Mouse (Mus musculus): ENCODE measurements around the gene Vamp1. TPM values are rescaled to one million over a fixed set of nuclear protein-coding genes. Genes with fewer than 3 reads are reported as not detected.
A peak's percentile ranks its signal among the peaks of the same experiment; 100 is the strongest.
"Not testable (repeated sequence)": the region's sequence is repeated elsewhere in the genome, so short reads cannot be mapped to it uniquely, and the experiment has no call there.

Gene Vamp1
- polyA plus RNA-seq, 1 experiment from 2014 or later, result 6.1 TPM

DNA sequence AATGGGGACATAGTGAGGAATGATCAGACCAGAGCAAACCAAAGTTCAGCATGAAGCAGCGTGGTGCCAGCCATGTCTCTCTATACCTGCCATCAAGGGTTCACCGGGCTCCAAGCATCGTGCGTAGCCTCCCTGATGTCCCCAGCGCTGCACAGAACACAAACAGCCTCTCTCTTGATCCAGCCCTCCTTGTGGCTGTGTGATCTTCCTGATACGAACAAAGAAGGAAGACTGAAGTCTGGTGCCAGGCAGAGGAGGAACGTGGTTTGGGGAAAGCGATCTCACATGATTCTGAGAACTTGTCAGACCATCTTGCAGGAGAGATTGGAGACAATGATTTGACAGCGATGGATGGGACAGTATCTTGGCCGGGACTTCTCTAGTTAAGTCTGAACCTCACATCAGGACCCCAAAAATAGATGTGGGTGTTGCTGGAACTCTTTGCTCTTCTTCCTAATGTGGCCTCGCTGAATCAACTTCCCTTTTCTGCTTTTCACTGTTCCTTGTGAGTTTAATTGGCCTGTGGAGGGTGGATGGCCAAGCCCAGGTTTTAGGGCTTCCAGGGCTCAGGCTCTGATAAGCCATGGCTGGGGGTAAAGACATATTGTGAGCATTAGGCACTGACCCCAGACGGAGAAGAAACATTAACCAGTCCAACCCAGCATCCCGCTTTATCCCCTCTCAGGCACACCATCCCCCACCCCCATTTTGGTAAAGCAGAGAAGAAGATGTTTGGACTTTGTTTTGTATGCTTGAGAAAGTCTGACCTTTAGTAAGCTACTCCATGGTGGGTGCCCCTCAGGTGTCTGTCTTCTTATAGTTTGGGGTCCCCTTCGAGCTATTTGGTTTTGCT lies 38.7 kb downstream of the Vamp1 start:
- WGBS, result 80% methylated on average over 14 of the region's 14 CpGs

GRCm38 (mm10) chr6:125255516-125256044 lies 40.2 kb downstream of the Vamp1 start:
- 80% methylated on average over 7 of the region's 7 CpGs for WGBS
- no peak for ATAC-seq (ENCODE audit: low FRiP score, low read depth)

More for the DNA sequence above, 38.7 kb downstream of the Vamp1 start:
- peaks cover 29% of the 10 kb centered on the region for H3K4me1 ChIP-seq
- no peaks in the 10 kb centered on the region for H3K9me3 ChIP-seq
- H3K9ac ChIP-seq, result no peak overlapping the region
- H3K36me3 ChIP-seq, result no peaks in the 10 kb centered on the region
- no peak overlapping the region for H3K4me2 ChIP-seq (replicated peaks)
- ATAC-seq (ENCODE audit: low FRiP score, low read depth), result no peak
- no peak overlapping the region for H3K4me3 ChIP-seq
- no peaks in the 10 kb centered on the region for H3K27me3 ChIP-seq
- H3K27ac ChIP-seq, result no peak overlapping the region

GRCm38 (mm10) chr6:125256222-125256966 lies 41.0 kb downstream of the Vamp1 start:
- no peak overlapping the region; the same call in 1 of the 2 replicates for H3K9ac ChIP-seq
- no peak overlapping the region for H3K4me3 ChIP-seq
- WGBS, result 78% methylated on average over 8 of the region's 8 CpGs
- H3K4me2 ChIP-seq (replicated peaks), result no peak overlapping the region
- no peaks in the 10 kb centered on the region for H3K36me3 ChIP-seq
- peaks cover 29% of the 10 kb centered on the region for H3K4me1 ChIP-seq
- no peaks in the 10 kb centered on the region for H3K9me3 ChIP-seq
- no peaks in the 10 kb centered on the region for H3K27me3 ChIP-seq
- 0 out of 2 replicates have a peak, but pooled peaks have one; percentile 15 for ATAC-seq (ENCODE audit: low FRiP score, low read depth)
- H3K27ac ChIP-seq, result peak overlapping the region; percentile 4; the same call in 1 of the 2 replicates

More at GRCm38 (mm10) chr6:125255516-125256044, 40.2 kb downstream of the Vamp1 start:
- no peaks in the 10 kb centered on the region for H3K9me3 ChIP-seq
- H3K36me3 ChIP-seq, result no peaks in the 10 kb centered on the region
- no peak overlapping the region for H3K9ac ChIP-seq
- H3K27ac ChIP-seq, result no peak overlapping the region
- no peak overlapping the region for H3K4me3 ChIP-seq
- no peak overlapping the region for H3K4me2 ChIP-seq (replicated peaks)
- peaks cover 29% of the 10 kb centered on the region for H3K4me1 ChIP-seq
- H3K27me3 ChIP-seq, result no peaks in the 10 kb centered on the region

DNA sequence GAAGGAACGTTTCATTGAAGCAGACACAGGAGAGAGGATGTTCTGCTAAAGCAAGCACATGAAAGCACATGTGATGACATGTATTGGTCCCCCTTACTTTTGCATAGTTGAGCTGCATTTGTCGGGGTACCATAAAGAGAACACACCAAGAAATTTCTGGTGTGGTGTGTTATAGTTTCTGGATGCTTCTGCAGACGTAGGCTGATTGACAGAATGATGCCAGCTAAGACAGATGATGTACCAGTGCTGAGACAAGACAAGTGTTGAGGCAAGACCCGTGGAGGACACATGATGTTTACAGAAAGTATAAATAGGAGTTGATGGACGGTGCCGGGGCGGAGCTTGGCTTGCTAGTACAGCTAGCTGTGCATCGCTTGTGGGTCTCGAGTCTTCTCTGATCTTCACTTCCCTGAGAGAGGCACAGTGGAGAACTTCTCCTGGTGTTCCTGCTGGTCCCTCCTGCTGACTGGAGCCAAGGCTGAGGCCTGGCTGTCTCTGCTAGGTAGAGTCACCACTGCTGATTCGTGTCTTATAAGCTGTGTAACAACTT lies 44.7 kb downstream of the Vamp1 start:
- Histone ChIP-seq H3K9ac (no peak overlapping the region), H3K36me3 (no peaks in the 10 kb centered on the region), H3K4me3 (no peak overlapping the region), H3K27ac (no peak overlapping the region), H3K9me3 (peaks cover 5% of the 10 kb centered on the region; the same call in 1 of the 2 replicates), H3K4me1 (peaks cover 29% of the 10 kb centered on the region), H3K4me2 (replicated peaks) (no peak overlapping the region), H3K27me3 (no peaks in the 10 kb centered on the region)
- no peak for ATAC-seq (ENCODE audit: low FRiP score, low read depth)
- 81% methylated on average over 10 of the region's 10 CpGs for WGBS

GRCm38 (mm10) chr6:125264219-125264618 lies 48.9 kb downstream of the Vamp1 start:
- peaks cover 5% of the 10 kb centered on the region; the same call in 1 of the 2 replicates for H3K9me3 ChIP-seq
- no peak overlapping the region for H3K9ac ChIP-seq
- 83% methylated on average over 9 of the region's 9 CpGs for WGBS
- H3K27ac ChIP-seq, result no peak overlapping the region
- no peak overlapping the region for H3K4me3 ChIP-seq
- H3K4me2 ChIP-seq (replicated peaks), result no peak overlapping the region
- H3K36me3 ChIP-seq, result no peaks in the 10 kb centered on the region
- H3K4me1 ChIP-seq, result no peaks in the 10 kb centered on the region
- peaks cover 3% of the 10 kb centered on the region; the same call in 1 of the 2 replicates for H3K27me3 ChIP-seq
- ATAC-seq (ENCODE audit: low FRiP score, low read depth), result no peak

GRCm38 (mm10) chr6:125265239-125265638 lies 49.9 kb downstream of the Vamp1 start:
- no peak for ATAC-seq (ENCODE audit: low FRiP score, low read depth)
- H3K9ac ChIP-seq, result no peak overlapping the region
- 59% methylated on average over 10 of the region's 10 CpGs for WGBS

GRCm38 (mm10) chr6:125266091-125266490 lies 50.7 kb downstream of the Vamp1 start:
- no peak for ATAC-seq (ENCODE audit: low FRiP score, low read depth)
- peaks cover 3% of the 10 kb centered on the region; the same call in 1 of the 2 replicates for H3K27me3 ChIP-seq
- no peaks in the 10 kb centered on the region for H3K4me1 ChIP-seq
- WGBS, result 68% methylated on average over 13 of the region's 13 CpGs
- H3K4me2 ChIP-seq (replicated peaks), result no peak overlapping the region
- H3K9ac ChIP-seq, result no peak overlapping the region
- H3K36me3 ChIP-seq, result no peaks in the 10 kb centered on the region
- H3K27ac ChIP-seq, result no peak overlapping the region
- peaks cover 5% of the 10 kb centered on the region; the same call in 1 of the 2 replicates for H3K9me3 ChIP-seq
- no peak overlapping the region for H3K4me3 ChIP-seq

More at GRCm38 (mm10) chr6:125265239-125265638, 49.9 kb downstream of the Vamp1 start:
- Histone ChIP-seq H3K4me2 (replicated peaks) (no peak overlapping the region), H3K4me1 (no peaks in the 10 kb centered on the region), H3K9me3 (peaks cover 5% of the 10 kb centered on the region; the same call in 1 of the 2 replicates), H3K4me3 (no peak overlapping the region), H3K36me3 (no peaks in the 10 kb centered on the region), H3K27ac (no peak overlapping the region), H3K27me3 (peaks cover 3% of the 10 kb centered on the region; the same call in 1 of the 2 replicates)

- not testable (repeated sequence) for H3K4me2 ChIP-seq (replicated peaks); H3K27me3 ChIP-seq; H3K4me1 ChIP-seq; H3K27ac ChIP-seq; ATAC-seq (ENCODE audit: low FRiP score, low read depth); H3K9me3 ChIP-seq; H3K4me3 ChIP-seq; H3K9ac ChIP-seq; H3K36me3 ChIP-seq
- 76% methylated on average over 6 of the region's 6 CpGs for WGBS
Measured at GRCm38 (mm10) chr6:125266600-125266999, 51.2 kb downstream of the Vamp1 start.

DNA sequence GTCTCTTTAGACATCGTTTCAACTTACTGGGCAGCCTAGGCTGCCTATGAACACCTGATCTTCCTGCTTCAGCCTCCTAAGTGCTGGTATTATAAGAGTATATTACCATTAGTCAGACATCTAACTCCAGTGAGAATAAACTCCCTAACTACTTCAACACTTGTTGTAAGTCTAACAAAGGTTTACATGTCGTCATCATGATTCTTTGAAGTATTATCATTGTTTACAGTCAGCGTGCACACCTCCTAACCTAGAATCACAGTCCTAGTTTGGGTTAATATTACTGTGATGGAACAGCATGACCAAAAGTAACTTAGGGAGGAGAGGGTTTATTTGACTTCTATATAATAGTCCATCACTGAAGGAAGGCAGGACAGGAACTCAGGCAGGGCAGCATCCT lies 52.1 kb downstream of the Vamp1 start:
- no peak overlapping the region for H3K4me3 ChIP-seq
- H3K4me2 ChIP-seq (replicated peaks), result no peak overlapping the region
- no peaks in the 10 kb centered on the region for H3K36me3 ChIP-seq
- 78% methylated on average over 3 of the region's 3 CpGs for WGBS
- H3K9me3 ChIP-seq, result peaks cover 5% of the 10 kb centered on the region; the same call in 1 of the 2 replicates
- H3K4me1 ChIP-seq, result peaks cover 4% of the 10 kb centered on the region
- no peak overlapping the region for H3K27ac ChIP-seq
- peaks cover 3% of the 10 kb centered on the region; the same call in 1 of the 2 replicates for H3K27me3 ChIP-seq
- H3K9ac ChIP-seq, result no peak overlapping the region
- no peak for ATAC-seq (ENCODE audit: low FRiP score, low read depth)

DNA sequence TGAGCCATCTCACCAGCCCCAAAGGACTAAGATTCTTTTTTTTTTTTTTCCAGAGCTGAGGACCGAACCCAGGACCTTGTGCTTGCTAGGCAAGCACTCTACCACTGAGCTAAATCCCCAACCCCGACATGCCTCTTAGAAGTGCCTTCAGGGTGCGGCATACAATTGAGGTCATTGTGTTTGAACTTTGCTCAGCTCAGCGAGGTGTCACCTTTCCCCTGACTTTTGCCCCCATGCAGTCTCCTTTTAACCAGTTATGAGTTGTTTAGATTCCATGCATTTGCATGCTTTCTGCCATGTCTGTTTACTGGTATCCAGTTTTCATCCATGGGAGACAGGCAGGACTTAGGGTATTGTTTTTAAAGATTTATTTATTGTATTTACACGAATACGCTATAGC lies 53.4 kb downstream of the Vamp1 start:
- Histone ChIP-seq H3K9ac (no peak overlapping the region), H3K9me3 (no peaks in the 10 kb centered on the region), H3K4me2 (replicated peaks) (no peak overlapping the region), H3K36me3 (no peaks in the 10 kb centered on the region), H3K27me3 (peaks cover 3% of the 10 kb centered on the region; the same call in 1 of the 2 replicates), H3K4me1 (peaks cover 4% of the 10 kb centered on the region), H3K27ac (no peak overlapping the region), H3K4me3 (no peak overlapping the region)
- 52% methylated on average over 6 of the region's 6 CpGs for WGBS
- ATAC-seq (ENCODE audit: low FRiP score, low read depth), result no peak

DNA sequence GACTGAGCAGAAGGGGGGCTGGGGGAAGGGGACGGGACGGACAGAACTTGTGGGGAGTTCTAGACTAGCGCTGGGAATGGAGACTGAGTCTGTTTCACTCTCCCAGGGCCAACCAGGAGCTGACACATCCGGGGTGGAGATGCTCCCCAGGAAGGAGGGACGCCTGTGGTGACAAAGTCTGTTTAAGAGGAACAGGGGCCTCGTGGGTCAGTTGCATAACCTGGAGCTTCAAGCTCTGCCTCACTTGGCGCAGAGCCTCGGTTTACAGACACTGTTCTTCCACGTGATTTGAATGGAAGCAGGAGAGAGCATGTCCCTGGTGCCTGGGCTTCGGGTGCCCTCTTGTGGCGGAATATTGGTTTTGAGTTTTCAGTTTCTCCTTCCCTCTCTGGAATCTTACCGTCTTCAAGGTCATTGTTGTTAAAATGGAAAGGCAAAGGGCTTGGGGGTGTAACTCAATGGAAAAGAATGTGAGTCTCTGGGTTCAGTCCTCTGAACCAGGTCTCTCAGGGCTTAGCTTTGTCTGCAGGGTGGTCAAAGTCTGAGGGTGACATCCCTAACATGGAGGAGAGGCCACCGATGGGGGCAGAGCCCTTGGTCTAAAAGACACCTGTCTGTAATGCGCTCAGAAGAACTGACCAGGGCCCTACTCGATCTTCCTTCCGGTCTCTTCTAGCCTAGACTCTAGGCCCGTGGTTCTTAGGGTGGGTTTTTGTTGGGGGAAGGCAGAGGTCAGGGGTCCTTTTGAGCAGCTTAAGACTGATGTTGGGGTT lies 56.3 kb downstream of the Vamp1 start:
- Histone ChIP-seq H3K9ac (no peak overlapping the region), H3K9me3 (no peaks in the 10 kb centered on the region), H3K27ac (no peak overlapping the region), H3K4me2 (replicated peaks) (peak overlapping the region; percentile 60), H3K27me3 (no peaks in the 10 kb centered on the region; the same call in 1 of the 2 replicates), H3K4me3 (no peak overlapping the region), H3K4me1 (peaks cover 4% of the 10 kb centered on the region), H3K36me3 (no peaks in the 10 kb centered on the region)
- WGBS, result 21% methylated on average over 17 of the region's 17 CpGs
- peak; percentile 88 for ATAC-seq (ENCODE audit: low FRiP score, low read depth)
